Comparison of ENCODE assay signal across 14 mouse cellular contexts in genomic region chr12:98974157-98974804, GRCm38 (mm10). TPM values are rescaled to one million over a fixed set of nuclear protein-coding genes. Genes with fewer than 3 reads are reported as not detected.
DNase-seq lines count a peak whose midpoint lies in the region; ATAC-seq and TF ChIP-seq lines count a peak whose summit lies in the region.
"Had no signal": no experiment of that assay in that cellular context is flagged by ENCODE, and none has a peak within 500 bp of the region (broad histone marks: within the 10 kb centered on the region; RNA-seq: fewer than 3 reads in every experiment).

No protein-coding gene starts in this region.

- peaks cover 17% of the 10 kb centered on the region for H3K36me3 ChIP-seq in intestine, embryonic 14.5 days (ENCODE audit: control insufficient read depth, insufficient read depth, low read length)
- peaks cover 6% of the 10 kb centered on the region; the same call in 1 of the 2 replicates for H3K36me3 ChIP-seq in intestine, postnatal 0 days (ENCODE audit: control insufficient read depth, insufficient read depth)
- peaks cover 35% of the 10 kb centered on the region for H3K36me3 ChIP-seq in forebrain, embryonic 14.5 days (ENCODE audit: control insufficient read depth, insufficient read depth, low read length)
- H3K36me3 ChIP-seq in midbrain, embryonic 13.5 days = peaks cover 51% of the 10 kb centered on the region

- H3K9me3 ChIP-seq in intestine, embryonic 14.5 days (ENCODE audit: control insufficient read depth, low read length) = 0 out of 2 replicates have a peak, but pooled peaks cover 3% of the 10 kb centered on the region
- H3K9me3 ChIP-seq in intestine, postnatal 0 days (ENCODE audit: control insufficient read depth) = no peaks in the 10 kb centered on the region
- H3K9me3 ChIP-seq in forebrain, embryonic 14.5 days (replicated peaks; ENCODE audit: control insufficient read depth, low read length) = no peaks in the 10 kb centered on the region
- H3K9me3 ChIP-seq in midbrain, embryonic 13.5 days = peaks cover 9% of the 10 kb centered on the region; the same call in 1 of the 2 replicates
- H3K9me3 ChIP-seq: stomach, embryonic 15.5 days had no signal

- H3K9ac ChIP-seq in intestine, embryonic 14.5 days (ENCODE audit: low read length) = no peak overlapping the region
- H3K9ac ChIP-seq in intestine, postnatal 0 days (ENCODE audit: low read depth, low read length) = no peak overlapping the region
- H3K9ac ChIP-seq in forebrain, embryonic 14.5 days (ENCODE audit: low read length) = no peak overlapping the region
- H3K9ac ChIP-seq in midbrain, embryonic 13.5 days (replicated peaks) = no peak overlapping the region
- H3K9ac ChIP-seq: stomach, embryonic 15.5 days had no signal

- WGBS in intestine, embryonic 14.5 days = 62% methylated on average over 12 of the region's 12 CpGs
- WGBS in intestine, postnatal 0 days = 52% methylated on average over 12 of the region's 12 CpGs
- WGBS in forebrain, embryonic 14.5 days = 46% methylated on average over 12 of the region's 12 CpGs
- WGBS in midbrain, embryonic 13.5 days = 57% methylated on average over 12 of the region's 12 CpGs

- H3K4me1 ChIP-seq in intestine, embryonic 14.5 days (replicated peaks; ENCODE audit: control insufficient read depth, insufficient read depth, low read length) = no peaks in the 10 kb centered on the region
- H3K4me1 ChIP-seq in intestine, postnatal 0 days (replicated peaks; ENCODE audit: control insufficient read depth, insufficient read depth, low read length) = no peaks in the 10 kb centered on the region
- H3K4me1 ChIP-seq in forebrain, embryonic 14.5 days (ENCODE audit: control insufficient read depth, insufficient read depth, low read length) = peaks cover 6% of the 10 kb centered on the region; the same call in 1 of the 2 replicates
- peaks cover 5% of the 10 kb centered on the region for H3K4me1 ChIP-seq in midbrain, embryonic 13.5 days (replicated peaks)
- H3K4me1 ChIP-seq: stomach, embryonic 15.5 days had no signal

- TF ChIP-seq CTCF in intestine, postnatal 0 days (IDR thresholded peaks at IDR 0.05; ENCODE audit: low read depth) = no peak

- no peak overlapping the region for H3K27ac ChIP-seq in intestine, embryonic 14.5 days (ENCODE audit: low read depth)
- no peak overlapping the region for H3K27ac ChIP-seq in intestine, postnatal 0 days (ENCODE audit: low read depth, low read length)
- peak overlapping the region; percentile 44; the same call in 1 of the 2 replicates for H3K27ac ChIP-seq in forebrain, embryonic 14.5 days (ENCODE audit: low read depth, low read length)
- H3K27ac ChIP-seq in midbrain, embryonic 13.5 days = peak overlapping the region; percentile 57; the same call in 1 of the 2 replicates
- H3K27ac ChIP-seq: stomach, embryonic 15.5 days had no signal

- H3K27me3 ChIP-seq in intestine, embryonic 14.5 days (replicated peaks; ENCODE audit: control insufficient read depth, insufficient read depth, low read length) = no peaks in the 10 kb centered on the region
- no peaks in the 10 kb centered on the region for H3K27me3 ChIP-seq in intestine, postnatal 0 days (replicated peaks; ENCODE audit: control insufficient read depth, insufficient read depth, low read length)
- no peaks in the 10 kb centered on the region for H3K27me3 ChIP-seq in forebrain, embryonic 14.5 days (replicated peaks; ENCODE audit: control insufficient read depth, insufficient read depth, low read length)
- no peaks in the 10 kb centered on the region for H3K27me3 ChIP-seq in midbrain, embryonic 13.5 days
- H3K27me3 ChIP-seq: stomach, embryonic 15.5 days had no signal

- ATAC-seq in intestine, embryonic 14.5 days (replicated peaks; ENCODE audit: low FRiP score, low TSS enrichment, low read depth) = no peak
- ATAC-seq in intestine, postnatal 0 days = no peak
- ATAC-seq in forebrain, embryonic 14.5 days = peak; percentile 86
- peak; percentile 75 for ATAC-seq in midbrain, embryonic 13.5 days

- DNase-seq in intestine, embryonic 14.5 days (ENCODE audit: low spot score) = peak; percentile 33
- DNase-seq in brain, adult 2 months (ENCODE audit: low read depth, low spot score) = peak; percentile 80
- peak; percentile 58 for DNase-seq in forebrain, embryonic 14.5 days (ENCODE audit: low spot score)
- no peak for DNase-seq in natural killer cell, adult 2 months (ENCODE audit: low spot score in 2 of 2)
- no peak for DNase-seq in kidney, adult 11 months
- DNase-seq in cerebellum, postnatal 14 days = no peak
- DNase-seq: cerebellum, adult 9-11 months; kidney, postnatal 36 days; right cerebral cortex, postnatal 14 days had no signal

- no peak overlapping the region for H3K4me3 ChIP-seq in intestine, embryonic 14.5 days (ENCODE audit: low read depth, low read length)
- H3K4me3 ChIP-seq in intestine, postnatal 0 days (ENCODE audit: low read depth, low read length) = no peak overlapping the region
- H3K4me3 ChIP-seq in forebrain, embryonic 14.5 days (ENCODE audit: low read depth, low read length) = no peak overlapping the region
- no peak overlapping the region for H3K4me3 ChIP-seq in midbrain, embryonic 13.5 days (replicated peaks)
- H3K4me3 ChIP-seq: stomach, embryonic 15.5 days had no signal

- H3K4me2 ChIP-seq in intestine, embryonic 14.5 days (ENCODE audit: low read length) = no peak overlapping the region
- no peak overlapping the region for H3K4me2 ChIP-seq in intestine, postnatal 0 days (replicated peaks; ENCODE audit: low read depth)
- no peak overlapping the region for H3K4me2 ChIP-seq in forebrain, embryonic 14.5 days (ENCODE audit: low read length)
- no peak overlapping the region for H3K4me2 ChIP-seq in midbrain, embryonic 13.5 days (replicated peaks)
- H3K4me2 ChIP-seq: heart, embryonic 11.5 days; liver, embryonic 11.5 days; stomach, embryonic 15.5 days had no signal

RNA-seq across cellular contexts. Expression of gene Ttc8, which starts 53.9 kb away (rescaled TPM):
- polyA plus RNA-seq in intestine, embryonic 14.5 days (2014; fragmentation: Nextera tagmentation; extraction: Ambion mirVana) = 24.9 and 28.0 TPM in 2 replicates
- 6.7 and 6.9 TPM in 2 replicates for polyA plus RNA-seq in intestine, postnatal 0 days (2015; fragmentation: Nextera tagmentation; extraction: Ambion mirVana)
- polyA plus RNA-seq in forebrain, embryonic 14.5 days (2014; fragmentation: Nextera tagmentation; extraction: Ambion mirVana) = 34.8 and 35.9 TPM in 2 replicates
- 39.1 and 40.9 TPM in 2 replicates for polyA plus RNA-seq in midbrain, embryonic 13.5 days (2015; fragmentation: Nextera tagmentation; extraction: Ambion mirVana)

Comparison
In these comparisons a context has a peak if more than half of its experiments do, and no peak if none do; other contexts are left out.
1. ATAC-seq: peak in forebrain, embryonic 14.5 days (single experiment) and midbrain, embryonic 13.5 days (single experiment); none in intestine, embryonic 14.5 days (single experiment) and intestine, postnatal 0 days (single experiment).
2. DNase-seq: peak in intestine, embryonic 14.5 days (single experiment), brain, adult 2 months (single experiment) and forebrain, embryonic 14.5 days (single experiment); none in natural killer cell, adult 2 months (0 of 2), kidney, adult 11 months (single experiment) and cerebellum, postnatal 14 days (0 of 2).
3. H3K27ac ChIP-seq: peak in forebrain, embryonic 14.5 days (single experiment) and midbrain, embryonic 13.5 days (single experiment); none in intestine, embryonic 14.5 days (single experiment) and intestine, postnatal 0 days (single experiment).